Mouse (Mus musculus): ENCODE data around the gene Etv1.
"Not testable (repeated sequence)": the region's sequence is repeated elsewhere in the genome, so short reads cannot be mapped to it uniquely, and the experiment has no call there.

Gene Etv1

GRCm38 (mm10) chr12:38820642-38821041 lies 41.5 kb downstream of the Etv1 start:
- no peak for DNase-seq

DNA sequence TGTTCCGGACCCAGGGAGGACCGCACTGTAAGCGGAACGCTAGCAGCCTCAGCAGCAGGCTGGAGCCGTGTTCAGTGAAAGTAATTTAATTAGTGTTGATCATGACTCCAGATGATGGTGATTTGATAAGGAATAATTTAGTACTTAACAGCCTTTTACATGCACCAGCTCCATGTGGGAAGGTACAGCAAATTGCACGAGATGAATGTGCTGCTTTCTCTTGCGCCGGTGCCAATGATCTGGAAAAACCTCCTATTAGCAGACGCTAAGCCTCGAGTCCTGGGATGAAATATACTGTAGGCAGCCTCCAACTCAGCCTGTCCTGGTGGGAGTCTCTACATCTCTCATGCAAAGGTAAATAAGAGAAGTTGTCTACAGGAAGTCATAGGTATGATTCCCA lies 45.2 kb downstream of the Etv1 start:
- DNase-seq: no peak

DNA sequence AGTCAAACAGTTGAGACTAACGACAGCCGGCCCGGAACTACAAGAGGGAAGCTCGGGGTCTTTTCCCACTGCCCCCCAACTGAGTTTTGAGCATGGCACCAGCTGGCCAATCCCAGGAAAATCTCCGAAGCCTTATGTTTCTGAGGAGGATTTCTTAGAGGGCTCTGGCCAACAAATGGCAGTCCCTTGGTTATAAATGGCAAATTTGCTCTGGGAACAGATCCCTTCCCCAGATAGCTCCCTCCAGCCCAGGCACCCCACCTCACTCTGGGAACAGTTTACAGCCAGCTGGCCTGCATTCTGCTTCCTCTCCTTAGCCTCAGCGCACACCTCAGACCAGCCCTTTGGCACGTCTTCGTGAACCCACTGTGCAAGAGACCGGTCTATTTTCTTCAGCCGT lies 53.8 kb downstream of the Etv1 start:
- no peak for DNase-seq

DNA sequence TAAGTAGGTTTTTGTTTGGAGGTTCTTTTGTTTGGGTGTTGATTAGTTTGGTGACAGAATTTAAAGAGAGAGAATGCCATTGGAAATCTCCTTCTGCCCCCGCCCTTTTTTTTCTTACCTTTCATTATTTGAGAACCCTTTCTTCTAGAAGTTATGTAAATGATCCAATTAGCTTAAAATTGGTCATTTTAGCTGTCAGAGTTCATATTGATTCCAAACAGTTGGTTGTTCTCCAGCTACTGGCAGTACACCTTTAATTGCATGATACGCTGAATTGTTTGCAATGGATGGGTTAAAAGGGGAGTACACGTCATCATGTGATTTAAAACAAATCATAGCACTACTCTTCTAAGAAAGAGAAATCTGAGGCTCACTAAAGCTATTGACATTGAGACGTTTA lies 55.4 kb downstream of the Etv1 start:
- DNase-seq: no peak

- not testable (repeated sequence) for DNase-seq
These were observed 55.8 kb downstream of the Etv1 start for GRCm38 (mm10) chr12:38834986-38835385.

DNA sequence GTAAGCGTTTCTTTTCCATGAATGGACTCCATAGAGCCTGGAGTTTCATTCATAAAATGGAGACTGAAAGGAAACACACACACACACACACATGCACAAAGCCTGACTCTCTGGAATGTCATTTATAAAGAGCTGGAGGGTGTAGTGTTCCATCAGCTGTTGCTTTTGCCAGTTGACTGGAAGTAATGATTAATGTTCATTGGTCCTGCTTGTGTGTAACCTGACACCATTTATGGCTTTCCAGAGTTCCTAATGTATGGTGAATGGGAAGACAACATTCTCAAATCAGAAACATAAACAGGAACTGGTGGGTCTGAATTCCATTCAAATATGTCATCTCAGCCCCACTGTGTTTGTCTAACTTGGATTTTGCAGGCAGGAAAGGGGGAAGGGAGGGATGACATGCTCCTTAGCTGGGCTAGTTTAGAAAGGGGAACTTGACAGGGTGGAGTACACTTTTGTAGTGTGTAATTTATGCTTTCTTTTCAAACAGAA lies 64.7 kb downstream of the Etv1 start:
- DNase-seq: no peak

DNA sequence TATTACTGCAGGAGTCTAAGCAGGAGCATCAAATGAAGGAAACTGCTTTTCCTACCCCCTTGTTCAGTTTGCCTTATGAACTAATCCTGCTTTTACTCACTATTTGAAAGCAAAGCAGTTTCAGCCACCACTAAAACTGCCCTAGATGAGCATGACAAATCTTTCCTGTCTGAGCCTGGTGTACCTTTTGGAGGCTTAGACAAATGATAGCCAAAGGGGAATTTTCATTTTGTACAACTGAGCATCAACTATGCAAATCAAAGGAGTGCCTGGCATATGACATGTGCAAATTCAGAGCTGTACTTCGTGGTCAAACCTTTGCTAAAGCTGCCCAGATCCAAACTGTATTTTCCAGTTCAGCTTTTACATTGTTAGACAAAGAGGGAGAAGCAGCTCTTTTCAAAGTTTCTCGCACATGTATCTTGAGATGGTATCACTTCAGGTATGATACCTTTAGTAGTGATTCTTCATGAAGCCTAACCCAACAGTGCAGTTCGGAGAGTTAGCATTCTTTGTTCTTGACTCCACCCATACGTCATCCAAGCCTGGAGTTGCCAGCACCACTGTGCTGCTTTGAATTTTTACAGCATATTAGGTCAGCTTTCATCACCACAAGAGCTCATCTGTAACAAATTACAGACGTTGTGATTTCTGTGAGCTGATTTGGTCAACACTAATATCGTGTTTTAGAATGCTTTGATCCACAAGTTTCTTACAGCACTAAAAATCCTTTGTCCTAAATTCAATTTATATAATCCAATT lies 68.5 kb downstream of the Etv1 start:
- no peak for DNase-seq

- DNase-seq: no peak
These were observed 70.8 kb downstream of the Etv1 start for GRCm38 (mm10) chr12:38849994-38850393.

DNA sequence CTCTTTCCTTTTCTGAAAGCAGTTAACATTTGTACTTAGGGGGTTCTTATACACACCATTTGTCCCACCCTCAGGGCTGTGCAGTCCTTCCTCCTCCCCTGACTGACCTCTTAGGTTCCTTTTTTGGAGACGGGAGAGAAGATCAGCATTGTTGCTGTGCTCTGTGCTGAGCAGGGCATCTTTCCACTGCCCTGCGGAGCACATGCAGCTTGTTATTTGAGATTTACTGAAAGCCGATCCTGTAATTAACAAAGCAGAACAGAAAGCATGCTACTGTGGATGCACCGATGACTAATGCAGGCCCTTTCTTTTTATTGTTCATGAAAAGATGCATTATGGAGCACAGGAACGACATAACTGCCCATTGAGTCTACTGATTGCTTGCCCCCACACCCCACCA lies 75.1 kb downstream of the Etv1 start:
- no peak for DNase-seq

DNA sequence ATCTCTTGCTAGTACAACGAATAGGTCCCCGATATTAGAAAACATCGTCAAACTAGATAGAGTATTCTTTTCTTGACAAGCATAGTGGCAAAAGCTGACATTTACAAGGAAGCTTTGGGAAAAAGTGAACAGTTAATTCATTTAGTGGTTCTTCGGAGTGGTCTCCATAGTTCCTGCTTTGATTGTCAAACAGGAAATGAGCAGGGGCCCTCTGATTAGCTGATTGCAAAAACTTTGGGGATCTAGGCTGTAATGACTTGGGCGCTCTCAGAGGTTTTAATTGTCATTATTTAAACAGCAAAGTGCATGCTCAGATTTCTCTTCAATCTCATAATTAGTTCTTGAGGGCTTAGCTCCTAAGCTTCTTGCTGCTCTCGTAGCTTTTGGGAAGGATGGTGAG lies 75.6 kb downstream of the Etv1 start:
- DNase-seq: no peak

- no peak for DNase-seq
These were observed 80.5 kb downstream of the Etv1 start for GRCm38 (mm10) chr12:38859675-38860074.

DNA sequence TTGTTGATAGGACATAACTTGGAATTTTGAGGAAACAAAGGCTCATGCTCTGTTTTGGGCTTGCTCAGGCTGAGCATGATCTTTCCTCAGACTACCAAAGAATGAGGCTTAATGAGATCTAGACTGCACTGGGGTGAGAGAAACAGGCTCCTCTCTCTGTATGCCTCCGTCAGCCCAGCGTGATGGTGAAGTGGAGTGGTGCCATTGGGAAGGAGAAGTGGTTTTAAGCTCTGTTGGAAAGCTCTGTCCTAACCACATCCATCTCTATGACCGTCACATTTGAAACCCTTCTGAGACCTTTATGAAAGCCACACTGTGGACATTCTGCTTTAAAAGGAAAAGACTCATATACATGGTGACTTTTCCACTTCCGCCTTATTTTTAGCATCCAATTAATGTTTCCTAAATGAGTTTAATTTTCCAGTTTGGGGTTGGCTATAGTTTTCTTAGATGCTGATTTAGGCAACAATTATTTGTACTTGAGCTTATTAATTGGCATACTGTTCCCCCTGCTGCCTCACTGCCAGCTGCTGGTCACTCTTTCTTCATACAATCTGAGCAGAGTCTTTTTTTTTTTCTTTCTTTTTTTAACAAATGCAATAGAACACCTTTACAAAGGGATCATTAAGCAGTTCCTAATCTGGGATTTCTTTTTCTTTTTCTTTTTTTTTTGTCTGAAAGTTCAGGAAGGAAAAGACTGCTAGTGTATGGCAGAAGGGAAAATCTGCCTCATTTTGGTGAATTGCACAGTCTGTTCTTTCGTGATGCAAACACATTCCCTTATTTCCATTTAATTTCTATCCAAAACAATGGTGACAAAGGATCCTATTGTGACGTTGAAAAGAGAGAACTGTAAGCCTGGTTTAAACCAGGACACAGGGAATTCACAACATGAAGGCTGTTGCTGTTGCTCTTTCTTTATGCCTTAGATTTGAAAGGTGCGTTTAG lies 81.3 kb downstream of the Etv1 start:
- no peak for DNase-seq

DNA sequence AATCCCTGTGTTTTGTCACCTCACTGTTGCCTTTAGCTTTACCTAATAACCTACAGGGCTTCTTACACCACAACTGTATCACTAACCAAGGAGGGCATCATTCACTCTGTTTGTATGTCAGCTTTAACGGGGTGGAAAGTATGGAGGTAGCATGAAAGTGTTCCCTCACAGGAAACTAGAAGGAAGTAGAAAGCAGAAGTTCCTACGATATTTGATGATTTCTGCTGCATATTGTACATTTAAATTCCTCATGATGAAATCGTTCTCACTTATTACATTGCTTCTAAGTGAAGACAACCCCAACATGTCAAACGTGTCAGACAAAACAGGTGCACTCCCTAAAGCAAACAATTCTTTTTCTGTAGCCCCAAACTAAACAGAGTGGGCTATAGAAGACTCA lies 84.2 kb downstream of the Etv1 start:
- no peak for DNase-seq

DNA sequence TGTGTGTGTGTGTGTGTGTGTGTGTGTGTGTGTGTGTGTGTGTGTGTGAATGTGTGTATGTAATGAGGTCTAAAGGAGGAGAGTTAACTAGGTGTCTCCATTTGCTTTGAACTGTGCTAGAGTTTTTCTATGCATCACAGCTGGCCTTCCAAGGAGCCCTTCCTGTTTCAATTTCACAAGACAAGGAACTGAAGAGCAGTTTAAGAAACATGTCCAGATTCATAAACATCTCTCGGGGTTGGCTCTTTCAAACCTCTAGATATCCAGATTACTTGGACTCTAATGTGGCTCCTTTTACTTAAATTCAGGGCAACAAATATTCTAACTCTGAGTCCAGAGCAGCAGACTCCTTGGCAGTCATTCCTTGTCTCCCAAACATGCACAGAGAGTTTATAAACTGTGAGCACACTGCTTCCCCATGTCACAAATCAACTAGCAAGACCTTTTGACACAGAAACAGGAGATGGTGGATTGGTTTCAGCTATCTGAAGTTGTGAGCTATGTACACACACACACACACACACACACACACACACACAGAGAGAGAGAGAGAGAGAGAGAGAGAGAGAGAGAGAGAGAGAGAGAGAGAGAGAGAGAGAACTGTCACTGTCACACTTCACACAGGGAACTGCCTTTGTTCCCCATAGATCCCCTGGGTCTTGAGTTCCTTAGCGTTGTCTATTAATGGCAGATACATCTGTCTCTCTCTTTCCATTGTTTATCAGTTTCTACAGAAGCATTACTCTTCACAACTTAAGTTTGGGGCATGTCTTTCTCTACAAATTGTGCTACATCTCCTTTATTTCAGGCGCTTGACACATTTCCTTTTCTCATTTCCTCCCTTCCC lies 85.0 kb downstream of the Etv1 start:
- no peak for DNase-seq

GRCm38 (mm10) chr12:38874470-38874995 lies 95.4 kb downstream of the Etv1 start:
- DNase-seq: no peak

DNA sequence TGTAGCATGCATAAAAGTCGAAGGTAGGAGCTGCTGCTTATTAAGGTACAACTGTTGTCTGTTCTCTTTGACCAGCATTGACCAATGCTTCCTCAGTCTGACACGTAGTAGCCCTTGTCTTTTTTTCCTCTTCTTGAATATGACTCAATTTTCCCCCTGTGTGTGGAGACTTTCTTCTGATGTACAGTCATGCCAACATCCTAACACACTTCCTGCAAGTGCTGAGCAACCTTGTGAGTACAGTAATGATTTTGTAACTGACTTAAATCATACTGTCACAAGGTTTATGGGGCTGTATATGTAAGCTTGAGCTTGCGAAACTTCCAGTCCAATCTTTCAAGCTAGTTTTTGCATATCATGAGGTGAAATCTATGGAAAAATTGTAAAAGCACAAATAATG lies 125.3 kb downstream of the Etv1 start:
- no peak for DNase-seq

- DNase-seq: no peak
These were observed 127.1 kb downstream of the Etv1 start for GRCm38 (mm10) chr12:38906314-38906713.

- DNase-seq: no peak
These were observed 127.6 kb downstream of the Etv1 start for GRCm38 (mm10) chr12:38906812-38907211.

GRCm38 (mm10) chr12:38908947-38909346 lies 129.8 kb downstream of the Etv1 start:
- no peak for DNase-seq
